Mouse (Mus musculus) cerebellum, adult 9-10 months (tissue): Measurements from ENCODE around the gene Rgl1.
"Not testable (repeated sequence)": the region's sequence is repeated elsewhere in the genome, so short reads cannot be mapped to it uniquely, and the experiment has no call there.

Source experiments
- DNase-seq: peaks from one replicate; pipeline ENCODE4 v3.0.0; 2022

The Rgl1 gene

GRCm38 (mm10) chr1:152784620-152785019, 18.5 kb upstream of the Rgl1 start:
- DNase-seq: no peak

GRCm38 (mm10) chr1:152779071-152779737, 13.1 kb upstream of the Rgl1 start:
- DNase-seq: peak; percentile 34

GRCm38 (mm10) chr1:152774601-152775000, 8.4 kb upstream of the Rgl1 start:
- not testable (repeated sequence) for DNase-seq

DNA sequence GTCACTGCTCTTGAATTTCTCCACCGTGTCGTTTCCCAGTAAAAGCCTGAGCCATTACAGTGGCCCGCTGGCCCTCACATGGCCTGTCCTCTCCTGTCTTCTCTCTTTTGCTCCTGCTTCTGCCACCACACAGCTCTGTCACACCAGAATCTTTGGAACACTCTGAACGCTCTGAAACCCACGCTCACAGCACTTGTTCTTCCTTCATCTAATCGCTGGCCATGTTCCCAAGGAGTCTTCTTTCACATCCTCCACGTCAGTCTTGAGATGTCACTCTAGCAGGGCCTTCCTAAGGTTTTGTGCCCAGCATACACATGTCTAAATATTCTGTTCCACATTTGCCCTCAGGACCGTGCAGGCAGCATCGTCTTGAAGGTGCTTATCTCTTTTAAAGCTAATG, 4.9 kb upstream of the Rgl1 start:
- DNase-seq: no peak

- peak; percentile 94 for DNase-seq
These were observed 1.8 kb upstream of the Rgl1 start for GRCm38 (mm10) chr1:152767749-152768488.

GRCm38 (mm10) chr1:152766804-152767748, 925 bp upstream of the Rgl1 start:
- peak; percentile 59 for DNase-seq

GRCm38 (mm10) chr1:152761791-152762190, 4.4 kb downstream of the Rgl1 start:
- DNase-seq: no peak

DNA sequence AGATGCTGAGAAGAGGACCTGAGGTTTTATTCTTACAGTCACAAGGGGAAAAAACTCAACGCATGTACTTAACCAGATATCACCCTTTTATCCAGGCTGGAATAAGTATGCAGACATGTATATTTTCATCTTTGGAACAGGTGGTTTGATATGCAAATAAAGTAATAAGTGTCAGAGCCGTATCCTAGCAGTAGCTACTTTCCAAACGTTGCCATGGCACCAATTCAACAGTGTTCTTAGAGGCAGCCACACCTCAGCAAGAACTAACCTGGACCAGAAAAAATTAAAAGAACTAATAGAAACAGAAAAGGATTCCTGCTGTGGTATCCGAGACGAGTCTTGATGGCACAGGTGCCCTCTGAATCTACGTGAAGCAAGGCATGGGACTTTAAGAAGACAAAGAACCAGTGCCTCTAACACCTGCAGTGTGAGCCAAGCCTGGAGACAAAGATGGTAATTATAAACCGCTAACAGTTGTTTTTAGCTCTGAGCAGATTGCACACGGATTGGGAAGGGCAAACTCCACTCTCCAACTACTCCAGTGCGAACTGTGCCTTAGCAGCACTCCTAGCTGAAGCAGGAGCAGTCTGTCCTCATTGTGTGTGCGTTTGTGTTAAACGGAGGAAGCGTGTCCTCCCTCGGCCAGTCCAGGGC, 15.7 kb downstream of the Rgl1 start, which contains the start of gene Apobec4:
Apobec4 (plus strand) TSS at position 240 of the 654 bp plus-strand sequence.
- DNase-seq: no peak

DNA sequence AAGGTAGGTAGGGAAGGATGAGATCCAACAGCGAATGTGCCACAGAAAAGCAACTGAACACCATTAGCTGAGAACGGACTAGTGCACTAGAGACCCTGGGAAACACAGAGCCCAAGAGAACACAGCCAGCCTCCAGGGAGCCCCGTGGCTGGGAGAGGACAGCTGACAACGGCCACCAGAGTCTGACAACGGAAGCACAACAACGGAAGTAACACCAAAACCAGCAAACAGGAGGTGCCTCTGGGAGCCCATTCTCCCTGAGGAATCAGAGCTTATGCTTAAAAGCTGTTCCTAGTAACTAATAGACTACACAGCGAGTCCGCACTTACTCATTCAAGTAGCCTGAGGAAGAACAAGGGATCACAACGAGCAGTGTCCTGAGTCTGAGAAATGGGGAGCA, 16.9 kb downstream of the Rgl1 start:
- DNase-seq: no peak

GRCm38 (mm10) chr1:152746426-152746825, 19.7 kb downstream of the Rgl1 start:
- DNase-seq: peak; percentile 87

- DNase-seq: no peak
These were observed 22.9 kb downstream of the Rgl1 start for GRCm38 (mm10) chr1:152743095-152743826.

DNA sequence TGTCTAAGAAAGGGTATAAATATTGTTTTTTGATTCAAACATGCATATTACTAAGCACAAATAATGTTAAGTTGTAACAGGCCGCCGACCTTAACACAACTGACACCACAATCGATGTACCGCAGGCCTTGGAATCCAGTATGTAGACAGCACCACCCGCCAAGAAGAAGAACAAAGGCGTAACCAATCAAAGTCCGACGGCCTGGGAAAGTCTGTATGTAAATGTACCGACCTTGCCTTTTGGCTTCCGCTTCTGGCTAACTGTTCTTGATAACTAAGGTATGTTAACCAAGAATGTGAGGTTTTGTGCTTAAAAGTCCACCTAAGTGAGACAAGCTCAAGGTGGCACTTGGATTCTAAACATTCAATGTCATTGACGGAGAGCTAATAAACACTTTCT, 26.8 kb downstream of the Rgl1 start:
- DNase-seq: no peak

DNA sequence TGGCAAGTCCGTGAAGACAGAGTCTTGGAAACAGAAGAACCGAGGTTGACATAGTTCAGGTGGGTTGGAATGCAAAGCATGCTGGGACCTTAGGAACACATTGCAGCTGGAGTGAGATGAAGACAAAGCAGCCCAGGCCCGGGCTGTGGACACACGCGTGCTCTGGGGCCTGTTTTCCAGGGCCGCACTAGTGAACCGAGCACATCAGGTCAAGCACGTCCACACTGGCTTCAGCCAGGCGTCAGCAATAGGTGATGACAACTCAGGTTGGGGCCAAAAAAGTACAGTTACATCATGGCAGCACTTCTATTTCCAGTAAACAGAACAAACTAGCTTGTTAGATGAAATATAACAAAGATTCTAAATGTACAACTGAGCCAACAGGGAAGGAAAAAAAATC, 27.4 kb downstream of the Rgl1 start:
- DNase-seq: no peak

GRCm38 (mm10) chr1:152727604-152728236, 38.4 kb downstream of the Rgl1 start:
- DNase-seq: no peak

- DNase-seq: no peak
These were observed 40.1 kb downstream of the Rgl1 start for GRCm38 (mm10) chr1:152726095-152726494.

DNA sequence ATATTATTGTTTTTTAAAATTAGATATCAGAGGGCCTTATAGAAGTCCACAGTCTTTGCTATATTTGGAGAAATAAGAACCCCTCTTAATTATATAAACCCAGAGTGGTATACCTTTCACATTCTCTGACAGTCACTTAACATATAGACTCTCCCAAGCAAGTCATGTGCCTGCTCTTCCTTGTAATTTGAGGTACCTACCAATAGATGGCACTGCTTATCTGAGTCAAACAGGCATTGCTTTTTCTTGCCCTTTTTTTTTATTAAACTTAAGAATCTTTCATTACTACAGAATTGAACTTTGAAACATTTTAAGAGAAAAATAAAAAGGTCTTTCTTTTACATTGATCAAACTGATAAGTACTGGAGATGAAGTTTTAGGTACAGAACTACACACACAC, 41.9 kb downstream of the Rgl1 start:
- DNase-seq: peak; percentile 6

- DNase-seq: no peak
These were observed 44.5 kb downstream of the Rgl1 start for GRCm38 (mm10) chr1:152721535-152722198.

DNA sequence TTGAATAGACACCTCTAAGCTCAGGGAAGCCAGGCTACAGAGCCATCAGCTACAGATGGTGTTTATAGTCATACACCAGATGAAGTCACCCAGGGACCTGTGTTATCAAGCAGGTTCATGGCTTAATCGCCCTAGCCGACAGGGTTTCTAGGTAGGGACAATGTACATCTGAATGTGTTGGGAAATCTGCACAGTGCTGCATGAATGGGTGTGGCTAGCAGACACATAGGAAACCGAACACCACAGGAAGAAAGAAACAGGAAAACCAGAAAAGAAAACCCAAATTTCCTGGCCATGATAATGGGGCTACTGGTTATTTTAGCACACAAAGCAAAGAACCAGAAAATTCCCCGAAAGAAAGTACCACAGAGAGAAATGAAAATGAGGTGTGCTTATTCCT, 45.2 kb downstream of the Rgl1 start:
- no peak for DNase-seq

DNA sequence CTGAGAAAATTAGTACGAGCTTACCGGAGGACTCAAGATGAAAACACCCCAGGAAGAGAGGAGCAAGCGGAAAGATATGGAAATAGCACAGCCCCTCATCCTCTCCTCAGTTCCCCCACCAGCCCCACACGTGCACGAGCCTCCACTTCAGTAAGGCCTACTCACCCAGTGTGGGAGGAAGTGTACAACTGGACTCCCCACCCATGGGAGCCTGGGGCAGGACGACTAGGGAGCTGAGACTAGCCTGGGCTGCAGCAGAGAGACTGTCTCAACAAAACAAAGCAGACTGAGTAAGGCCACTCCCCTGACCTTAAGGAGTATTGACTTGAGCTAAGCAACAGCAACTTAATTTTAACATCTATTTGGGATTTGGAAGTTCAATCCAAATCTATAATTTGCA, 48.0 kb downstream of the Rgl1 start:
- no peak for DNase-seq

DNA sequence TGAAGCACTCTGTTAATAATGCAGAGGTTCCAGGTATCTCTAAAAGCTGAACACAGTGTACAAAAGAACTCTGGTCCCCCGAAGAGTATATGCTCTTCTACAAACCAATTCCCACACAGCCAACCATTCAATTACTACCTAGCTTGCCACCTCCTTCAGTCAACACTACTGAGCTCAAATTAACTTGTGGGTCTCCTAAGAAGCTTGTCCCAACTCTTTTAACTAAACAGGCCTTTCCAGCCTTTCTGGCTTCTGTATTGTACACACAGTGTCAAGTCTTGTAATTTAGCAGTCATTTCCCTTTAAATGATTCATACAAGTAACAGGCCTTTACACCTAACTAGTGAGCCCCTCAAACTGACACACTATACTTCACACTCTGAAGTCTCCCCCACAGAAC, 48.8 kb downstream of the Rgl1 start:
- DNase-seq: no peak

DNA sequence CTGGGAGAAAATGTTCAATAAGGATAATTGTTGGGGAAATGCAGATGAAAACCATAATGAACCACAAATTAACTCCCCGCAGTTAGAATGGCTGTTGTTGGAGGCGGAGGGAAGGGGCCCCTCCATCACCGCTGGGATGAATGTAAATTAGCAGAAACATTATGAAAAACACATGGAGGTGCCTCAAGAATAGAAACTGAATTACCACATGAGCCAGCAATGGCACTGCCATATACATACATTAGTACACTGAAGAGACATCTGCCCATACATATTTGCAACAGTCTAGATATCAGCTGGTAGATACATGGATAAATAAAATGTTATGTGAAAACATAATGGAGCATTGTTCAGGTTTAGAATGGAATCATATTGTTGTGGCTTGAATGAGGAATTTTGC, 51.7 kb downstream of the Rgl1 start:
- no peak for DNase-seq
